Mouse (Mus musculus): ENCODE measurements at regions not wholly inside any gene's neighbourhood (a gene's known extent, or its start where the extent isn't known, plus 50 kb on each side); places are given as distances from the start of the nearest gene placed in this dataset.

- DNase-seq (ENCODE audit: low spot score in 2 of 2) = no peak
Measured at GRCm38 (mm10) chr11:17324651-17325050, 67.3 kb downstream of the C1d start.

DNA sequence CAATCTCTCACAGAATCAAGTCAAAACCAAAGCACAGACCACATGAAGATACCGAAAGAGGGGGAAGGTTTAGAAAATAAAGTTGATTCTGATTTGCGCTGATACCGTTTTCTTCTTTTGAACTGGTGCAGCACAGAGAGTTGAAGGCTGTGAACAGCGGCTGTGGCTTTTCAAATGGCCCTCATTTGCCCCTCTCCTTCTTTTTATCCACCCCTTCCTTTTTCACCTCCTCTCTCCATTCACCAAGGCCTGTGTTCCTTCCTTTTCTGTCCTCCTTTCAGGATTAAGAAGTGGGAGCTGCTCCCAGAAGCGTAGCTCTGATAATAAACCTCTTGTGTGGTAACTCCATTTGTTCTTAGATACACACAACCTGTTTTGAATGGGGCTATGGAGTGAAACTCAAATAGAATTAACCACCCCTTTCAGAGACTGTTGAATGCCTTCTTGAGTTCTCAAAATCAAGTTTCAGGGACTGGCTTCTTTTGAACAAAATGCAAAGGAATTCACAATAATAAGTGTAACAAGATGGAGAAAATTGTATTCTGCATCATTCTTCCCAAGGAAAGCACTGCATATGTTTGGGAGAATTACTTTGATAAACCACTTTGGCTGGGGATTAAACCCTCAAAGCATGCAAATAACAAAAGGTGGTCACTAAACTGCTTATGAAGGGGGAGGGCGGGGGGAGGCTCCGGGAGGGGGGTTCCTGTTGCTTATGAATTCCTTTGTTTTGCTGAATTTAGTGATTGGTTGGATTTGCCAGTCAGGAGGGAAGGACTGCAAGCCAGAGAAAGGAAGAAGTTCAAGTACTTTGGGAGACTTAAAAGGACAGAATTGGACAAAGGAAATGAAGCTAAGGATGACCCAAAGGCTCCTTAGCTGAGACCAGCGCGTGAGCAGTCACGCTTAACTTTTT, 68.6 kb downstream of the C1d start:
- DNase-seq (ENCODE audit: low spot score in 2 of 2) = no peak

DNA sequence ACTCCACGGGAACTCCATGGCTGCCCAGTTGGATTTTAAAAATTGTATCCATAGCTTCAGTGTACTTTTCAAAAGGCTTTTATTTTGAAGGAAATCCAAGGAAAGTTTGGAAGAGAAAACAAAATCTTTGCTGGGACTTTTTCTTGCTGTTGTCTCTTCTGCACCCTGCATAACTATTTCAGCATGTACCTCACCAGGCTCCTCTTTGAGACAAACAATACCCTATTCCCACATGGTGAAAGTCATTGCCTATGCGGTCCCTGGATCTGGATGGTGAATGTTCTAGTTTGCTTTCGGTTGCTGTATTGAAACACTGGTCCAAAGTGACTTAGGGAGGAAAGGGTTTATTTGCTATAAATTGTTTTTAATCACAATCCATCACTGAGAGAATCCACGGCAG, 69.3 kb downstream of the C1d start:
- no peak for DNase-seq (ENCODE audit: low spot score in 2 of 2)

DNA sequence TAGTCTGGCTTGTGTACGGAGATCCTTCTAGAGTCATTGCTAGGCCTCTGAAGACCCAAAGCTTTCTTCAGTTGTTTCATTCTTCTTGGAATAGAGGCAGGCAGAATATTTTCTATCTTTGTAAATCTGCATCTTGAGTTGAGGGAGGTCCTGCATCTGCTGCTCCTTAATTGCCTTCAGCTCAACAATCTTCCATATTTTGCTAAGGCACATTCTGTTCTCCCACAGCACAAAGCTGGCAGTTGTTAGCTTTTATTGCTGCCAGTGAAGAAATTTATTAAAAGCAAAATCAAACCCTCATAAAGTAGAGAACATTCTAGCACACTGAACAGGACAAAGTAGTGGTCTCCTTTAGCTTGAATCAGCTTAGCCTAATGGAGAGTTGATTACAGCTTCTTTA, 94.1 kb downstream of the C1d start:
- DNase-seq (ENCODE audit: low spot score in 2 of 2) = no peak

- peak in 1 of 2 experiments; percentile 3 for DNase-seq (ENCODE audit: low spot score in 2 of 2)
Measured at GRCm38 (mm10) chr11:17352148-17353130, 95.1 kb downstream of the C1d start.

DNA sequence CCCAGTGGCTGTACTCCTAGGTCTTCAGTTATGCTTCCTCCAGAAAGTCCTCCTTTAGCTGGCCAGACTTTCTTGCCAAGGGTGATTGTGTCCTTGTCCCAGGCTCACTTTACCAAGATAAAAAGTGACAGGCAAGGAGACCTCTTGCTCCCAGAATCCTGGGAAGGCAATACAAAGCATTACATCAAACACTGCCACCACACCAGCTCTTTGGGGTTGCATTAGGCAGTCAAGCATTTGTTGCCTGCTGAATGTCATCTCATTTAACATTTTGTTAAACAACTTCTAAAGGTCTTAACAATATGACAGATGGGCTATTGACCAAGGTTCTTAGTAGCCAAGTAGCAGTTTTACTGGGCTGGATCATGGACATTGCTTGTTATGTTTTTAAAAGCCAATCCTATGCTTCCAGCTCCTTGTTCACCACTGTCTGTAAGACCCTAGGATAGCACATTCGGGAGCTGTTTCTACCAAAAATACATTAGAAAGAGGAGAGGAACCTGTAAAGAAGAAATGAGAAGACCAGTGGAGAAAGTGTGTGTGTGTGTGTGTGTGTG, 102.4 kb downstream of the C1d start:
- no peak for DNase-seq (ENCODE audit: low spot score in 2 of 2)

DNA sequence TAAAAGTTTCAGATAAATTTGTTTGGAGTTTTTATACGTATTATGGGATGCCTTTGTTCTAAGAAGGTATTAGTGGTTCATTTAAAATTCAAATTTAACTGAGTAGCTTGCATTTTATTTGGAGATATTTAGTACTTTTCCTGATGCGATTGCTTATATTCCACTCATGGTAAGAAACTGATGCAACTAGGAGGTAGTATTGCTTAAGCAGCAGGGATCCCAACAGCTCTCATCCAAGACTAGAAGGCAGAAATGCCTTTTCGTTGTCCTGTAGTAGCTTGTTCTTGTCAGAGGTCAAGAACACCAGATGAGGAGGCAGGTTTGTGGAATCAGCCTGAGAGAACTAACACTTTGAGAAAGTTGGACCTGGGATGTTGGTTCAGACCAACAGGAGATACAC, 120.5 kb downstream of the C1d start:
- DNase-seq (ENCODE audit: low spot score in 2 of 2) = no peak

DNA sequence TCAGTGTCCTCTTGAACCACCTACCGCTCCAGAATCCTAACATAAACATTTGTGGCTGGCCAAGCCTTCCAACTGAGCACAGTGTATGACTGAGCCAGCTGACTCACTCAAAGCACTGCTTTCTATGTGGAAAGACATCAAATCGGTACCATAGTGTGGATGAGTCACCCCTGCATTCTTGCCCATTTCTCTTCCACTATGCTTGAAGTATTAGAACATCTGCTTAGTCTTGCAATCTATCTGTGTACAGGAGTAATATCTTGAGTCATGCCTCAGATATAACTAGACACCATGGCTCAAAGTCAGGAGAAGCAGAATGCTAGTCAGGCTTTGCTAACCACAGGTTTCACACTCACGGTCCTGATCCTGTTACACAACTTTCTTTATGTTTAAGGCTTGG, 129.4 kb downstream of the C1d start:
- peak; percentile 37 to 47 for DNase-seq (ENCODE audit: low spot score in 2 of 2)

DNA sequence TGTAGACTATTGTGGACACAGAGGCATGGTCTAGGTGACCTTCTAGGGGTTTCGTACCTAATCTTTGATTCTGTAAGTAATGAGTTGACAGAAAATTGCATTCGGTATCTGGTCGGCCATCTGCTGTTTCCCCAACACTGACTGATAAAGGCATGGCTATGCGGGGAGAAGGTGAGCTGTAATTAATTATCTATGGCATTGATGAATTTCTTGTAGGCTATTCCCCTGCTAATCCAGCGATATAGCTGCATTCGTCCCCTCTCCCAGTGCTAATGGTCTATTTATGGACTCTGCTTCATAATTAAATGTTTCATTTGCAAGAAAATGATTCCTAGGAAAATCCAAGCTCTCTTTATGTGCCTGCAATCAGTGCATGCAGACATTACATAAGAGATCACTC, 136.5 kb downstream of the C1d start:
- DNase-seq (ENCODE audit: low spot score in 2 of 2) = no peak

DNA sequence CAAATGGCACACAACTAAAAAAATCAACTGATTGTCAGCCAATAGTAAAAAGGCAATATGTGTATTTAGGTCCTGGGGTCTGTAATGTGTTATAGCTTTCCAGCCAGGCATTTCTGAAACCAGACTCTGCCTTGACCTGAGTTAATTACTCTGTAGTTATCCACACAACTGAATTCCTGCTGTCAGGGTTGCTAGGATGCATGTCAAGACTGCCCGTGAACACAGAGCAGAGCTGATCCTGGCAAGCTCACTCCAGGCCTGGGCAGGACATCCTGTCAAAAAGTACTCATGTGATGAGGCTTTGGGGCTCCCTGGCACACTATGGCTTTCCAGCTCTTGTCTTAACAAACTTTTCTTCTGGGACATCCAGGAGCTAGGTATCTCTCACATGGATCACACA, 157.2 kb downstream of the C1d start:
- DNase-seq (ENCODE audit: low spot score in 2 of 2) = no peak

DNA sequence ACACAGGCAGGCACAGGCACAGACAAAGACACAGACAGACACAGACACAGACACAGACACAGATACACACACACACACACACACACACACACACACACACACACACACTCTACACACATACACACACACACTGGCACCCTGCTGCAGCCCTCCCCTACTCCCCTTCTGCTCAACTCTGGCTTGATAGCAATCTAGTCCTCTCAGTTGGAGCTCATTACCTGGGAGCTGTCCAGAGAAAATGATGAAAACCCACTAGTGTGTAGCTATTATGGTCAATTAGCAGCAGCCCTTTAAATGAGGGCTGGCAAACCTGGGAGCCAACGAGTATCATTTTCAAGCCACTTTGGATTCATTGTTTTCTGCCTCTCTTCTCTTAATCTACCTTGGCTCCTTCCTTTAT, 157.8 kb downstream of the C1d start:
- DNase-seq (ENCODE audit: low spot score in 2 of 2) = no peak

GRCm38 (mm10) chr11:17417656-17418289, 160.4 kb downstream of the C1d start:
- DNase-seq (ENCODE audit: low spot score in 2 of 2) = no peak

GRCm38 (mm10) chr11:17442133-17442532, 184.8 kb downstream of the C1d start:
- no peak for DNase-seq (ENCODE audit: low spot score in 2 of 2)

DNA sequence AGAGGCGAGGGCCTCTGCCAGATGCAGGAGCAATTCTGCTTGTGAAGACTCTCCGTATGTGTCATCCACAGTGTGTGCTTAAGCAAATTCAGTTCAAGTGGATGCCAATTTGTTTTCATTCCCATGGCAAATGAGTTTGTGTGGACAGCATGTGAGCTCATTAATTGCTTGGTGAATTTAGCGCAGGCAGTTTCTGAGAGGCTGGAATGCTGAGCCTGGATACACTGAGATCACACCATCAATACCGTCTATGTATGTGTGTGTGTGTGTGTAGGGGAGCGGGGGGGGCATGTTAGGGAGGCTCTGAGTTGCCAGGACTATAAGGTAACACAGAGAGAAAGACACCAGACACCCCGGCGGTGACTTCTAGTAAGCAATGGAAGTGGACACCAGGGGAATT, 191.9 kb downstream of the C1d start:
- DNase-seq (ENCODE audit: low spot score in 2 of 2) = no peak

GRCm38 (mm10) chr11:17450360-17451045, 193.1 kb downstream of the C1d start:
- DNase-seq (ENCODE audit: low spot score in 2 of 2) = no peak

DNA sequence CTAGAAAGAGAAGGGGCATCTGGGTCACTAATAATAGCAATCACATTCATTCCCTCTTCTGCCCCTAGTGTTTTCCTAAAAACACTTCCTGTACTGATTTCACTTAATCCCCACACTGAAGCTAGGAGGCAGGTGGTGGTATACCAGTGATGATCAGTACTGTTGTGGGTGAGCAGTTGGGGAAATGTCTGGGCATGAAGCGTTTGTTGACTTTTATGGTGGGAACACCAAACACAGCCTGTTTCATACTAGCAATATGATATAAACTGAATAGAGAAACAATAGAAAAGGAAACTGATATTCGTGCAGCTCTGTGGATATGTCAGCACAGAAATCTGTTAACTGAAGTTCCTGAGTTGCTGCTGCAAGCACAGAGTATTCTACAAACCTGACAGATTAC, 194.1 kb downstream of the C1d start:
- DNase-seq (ENCODE audit: low spot score in 2 of 2) = no peak

DNA sequence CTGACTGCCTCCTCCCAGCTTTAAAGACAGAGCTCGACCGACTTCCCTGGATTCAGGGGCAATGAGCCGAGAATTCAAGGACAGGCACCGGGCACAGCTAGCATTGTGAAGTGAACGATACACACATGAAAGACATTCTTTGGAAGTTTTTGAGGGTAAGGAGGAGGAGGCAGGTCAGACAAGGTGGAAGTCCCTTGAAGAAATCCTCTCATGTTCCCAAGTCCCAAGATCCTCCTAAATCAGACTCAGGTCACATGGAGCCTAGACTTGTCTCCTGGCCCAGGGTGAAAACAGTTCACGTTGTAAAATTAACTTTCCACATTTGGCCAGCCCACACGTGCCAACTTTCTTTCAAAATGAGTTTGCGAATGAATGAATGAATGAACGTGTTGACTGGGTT, 196.2 kb downstream of the C1d start:
- DNase-seq (ENCODE audit: low spot score in 2 of 2) = no peak

DNA sequence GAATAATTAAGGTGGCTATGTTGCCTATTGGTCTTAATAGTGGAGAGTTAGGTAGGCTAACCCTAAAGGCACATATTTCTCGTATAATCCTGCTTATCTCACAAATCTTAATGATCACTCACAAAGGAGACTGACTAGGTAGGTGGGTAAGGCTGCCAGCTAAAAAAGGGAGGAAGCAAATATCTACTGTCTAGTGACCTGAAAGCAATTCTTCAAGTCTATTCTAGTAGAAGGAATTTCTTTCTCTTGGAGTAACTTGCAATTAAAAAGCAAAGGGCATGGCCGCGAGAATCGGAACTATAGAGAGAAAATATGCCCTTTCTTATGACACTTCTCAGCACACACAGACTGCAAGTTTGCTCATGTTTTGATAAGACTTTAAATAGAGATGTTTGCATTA, 201.6 kb downstream of the C1d start:
- no peak for DNase-seq (ENCODE audit: low spot score in 2 of 2)

GRCm38 (mm10) chr11:17460024-17460919, 202.9 kb downstream of the C1d start:
- DNase-seq (ENCODE audit: low spot score in 2 of 2) = peak in 1 of 2 experiments; percentile 24

DNA sequence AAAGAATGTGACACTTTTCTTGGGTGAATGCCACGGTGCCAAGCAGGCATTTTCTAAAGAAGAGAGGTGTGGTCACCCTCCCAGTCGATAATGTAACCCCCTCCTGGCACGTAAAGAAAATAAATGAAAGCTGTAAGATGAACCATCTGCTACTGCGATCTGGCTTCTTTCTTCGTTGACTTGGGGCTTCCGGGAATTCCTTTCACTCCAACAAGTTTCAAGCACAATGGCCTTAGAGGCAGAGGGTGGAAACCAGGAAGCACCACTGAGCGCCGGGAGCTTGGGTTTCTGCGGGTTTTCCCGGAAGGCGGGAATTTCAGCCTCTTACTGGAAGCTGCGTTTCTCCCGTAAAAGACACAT, 203.5 kb downstream of the C1d start:
- DNase-seq (ENCODE audit: low spot score in 2 of 2) = no peak
